Mouse (Mus musculus) yolk sac, embryonic 10.5 days (tissue): ENCODE results near the gene Btg1-ps2.
"Not testable (repeated sequence)": the region's sequence is repeated elsewhere in the genome, so short reads cannot be mapped to it uniquely, and the experiment has no call there.

Experiments used
- DNase-seq: peaks from one replicate; pipeline ENCODE4 v3.0.0-alpha.2; 2017; ENCODE audit warnings: low spot score

The Btg1-ps2 gene

GRCm38 (mm10) chrX:38043014-38043413 lies at the start of gene Btg1-ps2:
Gene Btg1-ps2 (minus strand): TSS chrX:38043114.
- DNase-seq, result not testable (repeated sequence)

DNA sequence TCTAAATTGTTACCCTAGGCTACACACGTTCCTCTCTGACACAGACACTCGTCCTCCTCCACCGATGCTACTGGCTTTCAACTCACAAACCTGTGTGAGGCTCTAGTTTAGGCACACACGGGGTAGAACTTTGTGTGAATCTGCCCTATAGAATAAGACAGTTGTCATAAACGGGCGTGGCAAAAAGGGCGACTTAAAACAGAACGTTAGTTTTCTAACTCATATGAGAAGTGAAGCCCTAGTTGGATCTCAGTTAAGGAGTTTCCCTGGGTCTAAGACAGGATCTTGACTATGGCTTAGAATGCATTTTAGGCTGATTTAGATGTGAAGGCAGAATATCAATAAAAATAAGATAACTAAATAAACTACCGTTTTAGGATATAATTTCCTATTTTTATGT lies 42.1 kb upstream of the Btg1-ps2 start, which contains the start of gene Rhox11:
Gene Rhox11 (minus strand): TSS at position 101 of the 400 bp plus-strand sequence.
- no peak for DNase-seq

DNA sequence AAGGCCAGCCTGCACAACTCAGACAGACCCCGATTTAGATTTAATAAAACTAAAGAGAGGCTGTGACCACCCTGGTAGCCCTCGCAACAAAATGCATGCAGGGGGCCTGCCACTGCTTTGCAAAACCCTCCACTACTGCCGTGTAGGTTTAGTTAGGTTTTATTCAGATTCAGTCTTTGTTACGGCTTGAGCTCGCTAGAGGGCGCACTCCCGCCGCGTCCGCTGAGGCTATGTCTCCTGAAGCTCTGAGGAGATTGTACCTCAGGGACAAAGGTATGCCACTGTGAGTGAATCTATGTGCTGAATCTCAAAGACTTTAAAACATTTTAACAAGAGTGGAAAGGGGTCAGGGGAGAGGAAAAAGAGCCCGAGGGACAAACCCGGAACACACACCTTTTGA lies 41.3 kb upstream of the Btg1-ps2 start:
- peak; percentile 5 for DNase-seq

DNA sequence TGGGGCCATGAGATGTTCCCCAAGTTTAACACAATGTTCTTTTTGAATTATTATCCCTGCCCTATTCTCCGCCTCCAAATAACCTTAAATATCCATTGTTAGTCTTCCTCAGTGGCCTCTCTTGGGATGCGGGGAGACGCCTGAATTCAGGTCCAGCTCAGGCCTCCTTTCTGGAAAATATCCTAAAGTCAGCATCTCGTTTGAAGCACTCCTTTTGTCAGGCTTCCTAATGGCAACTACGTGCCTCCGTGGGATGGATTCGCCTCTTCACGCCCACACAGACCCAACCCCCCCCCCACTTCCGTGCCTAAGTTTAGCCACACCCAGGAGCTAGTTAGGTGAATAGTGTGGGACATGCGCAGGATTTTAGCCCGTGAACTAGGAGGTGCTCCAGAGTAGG lies 23.3 kb upstream of the Btg1-ps2 start, which contains the start of gene Rhox10:
Gene Rhox10 (plus strand): TSS at position 301 of the 400 bp plus-strand sequence.
- no peak for DNase-seq

DNA sequence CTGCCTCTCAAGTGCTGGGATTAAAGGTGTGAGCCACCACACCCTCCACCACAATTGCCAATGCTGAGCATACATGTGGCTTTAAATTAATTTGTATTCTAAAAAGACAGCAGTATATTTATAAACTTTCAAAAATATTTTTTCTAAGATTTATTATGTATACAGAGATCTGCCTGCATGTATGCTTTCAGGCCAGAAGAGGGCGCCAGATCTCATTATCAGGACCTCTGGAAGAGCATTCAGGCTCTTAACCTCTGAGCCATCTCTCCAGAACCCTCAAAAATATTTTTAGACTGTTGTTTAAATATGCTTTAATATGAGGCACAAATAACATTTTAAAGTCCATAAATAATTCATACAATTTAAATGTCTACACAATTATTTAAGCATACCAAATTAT lies 18.6 kb upstream of the Btg1-ps2 start:
- DNase-seq, result no peak

- DNase-seq, result no peak
Observed at GRCm38 (mm10) chrX:38039666-38040065, 3.2 kb downstream of the Btg1-ps2 start.

DNA sequence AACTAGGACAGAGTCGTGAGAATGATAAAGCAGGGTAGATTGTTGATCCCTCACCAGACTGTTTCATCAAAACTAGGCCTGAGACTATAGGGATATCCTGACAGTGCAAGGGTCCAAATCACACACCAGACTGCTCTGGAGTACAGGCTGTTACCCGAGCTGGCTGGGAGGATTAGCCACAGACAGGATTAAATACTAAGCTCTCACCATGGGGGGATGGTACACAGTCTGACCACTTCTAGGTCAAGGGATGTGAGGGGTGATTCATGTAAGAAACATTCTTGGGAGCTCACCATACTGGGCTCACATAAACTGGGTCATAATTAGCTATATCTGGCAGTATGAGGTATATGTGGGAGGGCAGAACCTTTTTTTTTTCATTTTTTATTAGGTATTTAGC lies 9.1 kb downstream of the Btg1-ps2 start:
- no peak for DNase-seq

- DNase-seq, result not testable (repeated sequence)
Observed at GRCm38 (mm10) chrX:38018597-38018996, 24.3 kb downstream of the Btg1-ps2 start, which contains the start of gene Btg1-ps1. Gene Btg1-ps1 (minus strand): TSS chrX:38018815.

- no peak for DNase-seq
Observed at GRCm38 (mm10) chrX:38008756-38009155, 34.2 kb downstream of the Btg1-ps2 start.
